Mouse (Mus musculus) frontal cortex, postnatal 36 days (tissue): ENCODE results near the gene Chtf18.

Experiments
- DNase-seq, 2 experiments: peaks; one replicate each; pipeline ENCODE4 v3.0.0; 2022; ENCODE audit warnings: low spot score in 2 of 2

The Chtf18 gene

DNA sequence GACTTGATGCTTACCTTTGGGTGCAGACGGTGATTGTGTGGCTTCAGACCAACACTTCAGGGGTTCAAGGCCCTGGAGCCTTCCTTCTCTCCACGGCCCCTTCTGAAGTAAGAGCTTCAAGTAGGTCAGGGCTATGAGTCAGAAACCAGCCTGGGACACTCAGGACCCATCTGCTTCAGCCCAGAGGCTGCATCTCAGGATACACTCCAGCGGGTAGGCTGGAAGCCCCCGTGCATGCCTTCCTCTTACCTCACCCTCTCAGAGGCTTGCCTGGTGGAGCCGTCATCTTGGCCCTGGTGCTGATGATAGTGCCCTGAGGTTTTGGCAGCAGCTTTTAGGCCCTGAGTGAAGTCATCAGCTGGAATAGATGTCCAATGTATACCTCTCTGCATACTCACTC lies 8.0 kb upstream of the Chtf18 start:
- no peak for DNase-seq

DNA sequence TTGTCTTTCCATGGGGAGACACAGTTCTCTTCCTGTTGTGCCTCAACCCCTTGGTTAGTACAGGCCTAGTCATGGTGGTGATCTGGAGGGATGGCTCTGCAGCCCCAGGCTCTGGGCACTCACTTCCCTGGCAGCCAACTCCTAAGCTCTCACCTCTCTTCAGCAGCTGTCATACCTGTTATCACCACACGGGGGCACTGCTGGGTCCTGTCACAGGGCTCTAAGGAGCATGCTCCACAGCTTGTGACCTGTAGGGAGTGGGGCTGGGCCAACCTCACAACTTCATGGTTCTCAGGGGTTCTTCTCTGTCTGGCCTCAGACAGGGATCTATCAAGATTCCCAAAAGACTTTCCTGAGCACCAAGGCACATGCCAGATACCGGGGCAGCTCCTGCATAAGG lies 4.9 kb upstream of the Chtf18 start:
- peak; percentile 83 to 90 for DNase-seq

DNA sequence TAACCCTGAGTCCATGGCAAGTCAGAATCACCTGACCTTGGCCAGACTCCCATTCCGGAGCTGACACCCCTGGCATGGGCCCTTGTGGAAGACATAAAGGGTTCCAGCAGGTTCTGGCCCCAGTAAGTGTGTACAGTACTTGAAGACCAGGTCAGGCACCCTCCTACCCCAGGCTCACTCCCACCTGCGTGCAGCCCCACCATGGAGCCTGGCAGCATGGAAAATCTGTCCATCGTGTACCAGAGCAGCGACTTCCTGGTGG lies 721 bp upstream of the Chtf18 start:
- DNase-seq: no peak

DNA sequence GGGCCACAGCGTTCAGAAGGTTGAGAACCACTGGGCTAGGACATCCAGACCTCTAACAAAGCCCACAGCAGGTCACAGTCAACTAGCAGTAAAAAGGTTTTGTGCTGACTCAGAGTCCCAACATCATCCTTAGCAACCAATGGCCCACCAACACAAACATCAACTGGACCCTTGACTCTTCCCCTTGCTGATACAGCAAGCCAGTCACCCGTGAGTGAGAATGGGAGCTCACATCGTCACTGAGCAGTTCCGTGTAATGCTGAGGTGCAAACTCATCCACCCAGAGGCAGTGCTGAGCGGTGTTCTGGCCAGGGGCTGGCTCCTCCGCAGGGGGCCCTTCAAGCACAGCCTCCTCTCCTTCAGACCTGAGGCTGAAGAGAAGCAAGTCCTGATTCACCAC lies 2.0 kb downstream of the Chtf18 start:
- no peak for DNase-seq

DNA sequence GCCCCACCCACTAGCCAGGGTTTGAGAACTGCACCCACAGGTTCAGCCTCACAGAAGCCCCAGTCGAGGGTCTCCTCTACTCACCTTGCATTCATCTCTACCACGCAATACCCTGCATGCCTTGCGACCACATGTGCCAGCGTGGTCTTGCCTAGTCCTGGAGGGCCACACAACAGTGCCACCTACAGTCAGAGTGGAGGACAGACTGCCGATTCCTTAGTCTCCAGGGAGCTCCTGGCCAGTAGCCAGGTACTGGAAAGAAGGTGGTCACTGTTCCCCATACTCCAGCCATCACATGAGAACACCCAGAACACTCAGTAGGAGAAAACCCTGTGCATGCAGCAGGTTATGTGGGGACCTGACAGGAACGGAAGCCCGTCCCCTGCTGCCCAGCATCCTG lies 3.3 kb downstream of the Chtf18 start:
- no peak for DNase-seq

DNA sequence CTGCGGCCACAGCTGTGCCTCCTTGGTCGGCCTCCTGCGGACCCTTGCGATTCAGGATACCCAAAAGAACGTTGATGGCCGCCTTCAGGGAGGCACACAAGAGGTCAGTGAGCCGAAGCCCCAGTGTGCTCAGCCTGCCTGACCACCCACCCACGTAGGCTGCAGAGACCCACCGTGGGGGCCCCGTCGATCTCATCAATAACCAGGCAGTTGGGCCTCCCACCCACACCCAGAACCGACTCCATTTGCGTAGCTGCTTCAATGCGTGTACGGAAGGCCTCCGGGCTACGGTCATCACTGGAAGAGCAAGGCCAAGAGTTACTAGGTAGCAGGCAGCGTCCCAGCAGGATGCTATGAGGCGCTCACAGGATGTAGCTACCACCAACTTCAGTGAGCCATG lies 3.7 kb downstream of the Chtf18 start:
- DNase-seq: no peak

DNA sequence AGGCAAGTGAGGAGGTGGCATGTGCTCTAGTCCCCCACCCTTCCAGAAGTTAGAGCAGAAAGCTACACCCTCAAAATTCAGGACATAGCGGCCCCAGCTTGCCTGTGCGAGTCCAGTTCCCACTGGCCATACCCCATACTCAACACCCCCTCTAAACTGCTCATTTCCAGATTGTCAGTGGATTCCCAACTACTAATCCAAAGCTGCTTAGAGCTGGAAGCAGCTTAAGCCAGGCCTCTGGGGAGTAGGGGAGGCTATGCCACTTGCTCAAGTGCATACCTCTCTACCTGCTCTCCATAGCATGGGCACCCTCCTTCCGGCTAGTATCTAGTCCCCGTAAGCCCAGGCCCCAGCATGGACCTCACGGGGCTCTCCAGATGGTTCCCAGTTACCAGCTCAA lies 5.7 kb downstream of the Chtf18 start:
- no peak for DNase-seq

DNA sequence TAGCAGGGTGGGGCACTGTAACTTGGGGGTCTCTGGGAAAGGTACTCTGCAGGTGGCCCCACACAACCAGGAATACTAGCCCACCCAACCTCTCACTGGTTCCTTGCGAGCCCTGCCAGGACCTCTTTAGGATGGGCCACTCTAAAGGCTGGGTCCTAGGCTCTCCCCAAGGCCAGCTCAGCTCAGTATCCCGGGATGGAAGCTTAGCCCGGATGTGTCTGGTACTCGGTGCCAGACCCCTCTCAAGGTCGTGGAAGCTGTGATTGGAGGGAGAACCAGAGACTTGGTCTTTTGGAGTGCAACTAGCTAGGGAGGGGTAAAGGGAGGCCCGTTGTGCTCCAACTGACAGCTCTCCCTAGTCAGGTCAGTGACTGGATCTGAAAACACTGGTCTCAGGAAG lies 9.5 kb downstream of the Chtf18 start:
- DNase-seq: no peak

DNA sequence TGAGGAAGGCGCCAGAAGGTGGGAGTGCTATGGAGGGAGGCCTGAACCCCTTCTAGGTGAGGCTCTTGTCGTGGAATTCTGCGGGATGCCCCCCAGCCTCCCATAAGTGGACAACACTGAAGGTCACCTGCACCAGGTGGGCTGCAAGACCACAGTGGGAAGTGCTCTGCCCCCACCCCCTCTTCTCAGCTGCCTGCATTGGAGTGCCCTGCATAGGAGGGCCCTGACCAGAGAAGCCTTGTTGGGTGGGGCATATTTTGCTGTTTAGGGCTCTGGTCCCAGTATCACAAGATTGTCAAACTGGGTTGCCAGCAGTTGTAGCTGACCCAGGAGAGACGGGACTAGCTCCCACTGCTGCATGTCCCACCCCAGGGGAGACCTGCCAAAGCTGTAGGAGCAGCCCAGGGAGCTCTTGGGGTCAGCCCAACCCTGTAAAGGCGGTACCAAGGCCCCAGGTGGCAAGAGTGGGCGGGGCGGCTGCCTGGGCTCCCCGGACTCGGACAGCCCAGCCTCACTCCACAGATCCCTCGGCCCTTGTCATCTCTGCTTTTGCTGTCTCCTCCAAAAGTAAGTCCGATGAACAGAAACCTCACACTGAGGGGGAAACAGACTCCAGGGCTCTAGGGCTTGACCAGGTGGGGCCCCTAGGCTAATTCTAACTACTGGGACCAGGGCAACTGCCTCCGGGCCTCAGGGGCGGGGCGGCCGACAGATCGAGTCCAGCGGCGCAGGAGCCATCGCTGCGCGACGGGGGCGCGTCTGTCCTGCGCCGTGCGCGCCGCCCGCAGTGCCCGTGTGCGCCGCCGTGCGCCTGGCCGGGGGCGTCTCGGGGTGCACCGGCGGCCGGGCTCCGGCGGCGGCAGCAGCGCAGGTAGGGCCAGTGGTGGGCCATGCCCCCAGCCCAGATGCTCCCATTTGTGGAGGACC lies 10.2 kb downstream of the Chtf18 start, which contains the start of gene Gng13:
Gene Gng13, plus strand, starts transcription at position 461 of the 927 bp plus-strand sequence.
- peak; percentile 43 to 55 for DNase-seq

DNA sequence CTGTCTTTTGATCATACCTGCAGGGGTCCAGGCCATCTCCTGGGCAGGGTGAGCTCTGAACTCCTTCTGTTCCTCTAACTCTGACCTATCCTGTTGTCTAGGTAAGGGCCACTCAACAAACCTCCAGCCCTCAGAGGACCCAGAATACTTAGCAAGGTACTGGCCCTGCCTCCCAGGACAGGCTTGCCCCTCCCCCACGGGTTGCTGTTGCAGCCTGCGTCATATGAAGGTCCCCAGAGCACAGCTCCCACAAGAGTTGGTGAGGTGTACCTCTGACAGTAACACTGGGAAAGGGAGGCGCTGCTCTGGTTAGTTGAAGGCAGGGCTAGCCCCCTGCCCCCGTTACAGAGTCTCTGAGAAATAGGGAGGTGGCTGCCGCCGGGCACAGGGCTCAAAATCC lies 11.1 kb downstream of the Chtf18 start:
- no peak for DNase-seq

DNA sequence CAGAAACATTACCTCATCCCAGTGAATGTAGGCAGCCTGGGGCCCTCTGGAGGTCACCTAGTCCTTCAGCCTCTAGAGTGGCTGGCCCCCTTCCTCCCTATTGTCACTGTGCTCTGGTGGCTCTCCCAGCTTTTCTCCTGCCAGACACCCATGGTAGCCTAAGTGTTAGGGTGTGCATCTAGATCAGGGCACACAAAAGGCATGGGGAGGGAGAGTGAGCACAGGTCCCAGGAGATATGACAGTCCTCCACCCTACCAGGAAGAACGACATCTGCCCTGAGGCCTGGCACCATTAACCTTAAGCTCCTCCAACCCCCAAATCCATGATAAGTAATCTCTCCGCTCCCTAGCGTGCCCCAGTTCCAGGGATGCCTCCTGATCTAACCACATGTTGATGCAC lies 11.6 kb downstream of the Chtf18 start:
- no peak for DNase-seq

DNA sequence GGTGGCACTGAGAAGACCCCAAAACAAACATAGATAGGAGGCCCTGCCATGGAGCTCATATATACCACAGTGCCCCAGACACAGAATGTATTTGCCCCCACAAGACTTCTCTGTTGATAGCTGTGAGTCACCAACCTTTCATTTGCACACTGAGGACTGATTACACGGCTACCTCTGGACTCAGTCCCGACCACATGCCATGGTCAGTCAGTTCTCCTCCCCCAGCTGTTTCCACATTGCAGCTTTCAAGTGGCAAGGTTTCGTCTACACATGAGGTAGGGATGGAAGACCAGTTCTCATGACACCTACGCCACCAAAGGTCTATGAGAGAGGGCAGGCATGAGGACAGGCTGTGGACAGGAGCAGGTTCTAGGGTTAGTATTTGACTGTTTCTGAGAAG lies 16.1 kb downstream of the Chtf18 start:
- DNase-seq: no peak

DNA sequence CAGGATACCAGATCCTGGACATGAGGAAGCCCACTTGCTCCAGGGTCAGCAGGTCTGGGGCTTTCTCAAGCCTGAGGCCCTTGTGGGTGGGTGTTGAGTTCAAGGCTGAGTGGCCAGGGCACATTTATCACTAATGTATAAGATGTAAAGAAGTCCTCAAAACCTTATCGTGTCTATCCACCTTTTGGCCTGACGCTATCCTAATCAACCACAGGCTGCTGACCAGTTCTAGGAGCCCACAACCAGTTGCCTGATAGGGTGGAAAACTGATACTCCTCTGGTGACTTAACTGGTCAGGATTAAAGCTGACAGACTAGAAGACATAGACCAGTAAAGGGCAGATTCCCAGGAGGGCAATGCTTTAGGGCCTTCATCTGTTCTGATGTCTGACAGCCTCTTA lies 17.2 kb downstream of the Chtf18 start:
- no peak for DNase-seq

DNA sequence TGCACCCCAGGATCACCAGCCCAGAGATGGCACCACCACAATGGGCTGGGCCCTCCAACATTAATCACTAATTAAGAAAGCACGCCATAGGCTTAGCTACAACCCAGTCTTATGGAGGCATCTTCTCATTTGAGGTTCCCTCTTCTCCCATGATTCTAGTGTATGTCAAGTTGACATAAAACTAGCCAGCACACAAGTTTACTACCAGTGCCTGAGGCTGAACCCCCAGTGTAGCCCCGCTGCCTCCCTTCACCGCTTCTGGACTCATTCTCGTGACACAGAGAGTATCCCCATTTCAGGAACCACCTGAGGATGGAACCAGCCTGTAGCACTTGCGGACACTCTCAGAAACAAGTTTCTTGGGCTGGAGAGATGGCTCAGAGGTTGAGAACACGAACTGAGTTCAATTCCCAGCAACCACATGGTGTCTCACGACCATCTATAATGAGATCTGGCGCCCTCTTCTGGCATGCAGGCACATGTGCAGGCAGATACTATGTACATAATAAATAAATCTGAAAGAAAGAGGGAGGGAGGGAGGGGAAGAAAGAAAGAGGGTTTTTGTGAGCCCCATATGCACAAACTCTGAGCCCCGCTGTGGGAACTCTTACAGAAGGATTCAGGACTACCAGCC lies 26.2 kb downstream of the Chtf18 start:
- DNase-seq: no peak

DNA sequence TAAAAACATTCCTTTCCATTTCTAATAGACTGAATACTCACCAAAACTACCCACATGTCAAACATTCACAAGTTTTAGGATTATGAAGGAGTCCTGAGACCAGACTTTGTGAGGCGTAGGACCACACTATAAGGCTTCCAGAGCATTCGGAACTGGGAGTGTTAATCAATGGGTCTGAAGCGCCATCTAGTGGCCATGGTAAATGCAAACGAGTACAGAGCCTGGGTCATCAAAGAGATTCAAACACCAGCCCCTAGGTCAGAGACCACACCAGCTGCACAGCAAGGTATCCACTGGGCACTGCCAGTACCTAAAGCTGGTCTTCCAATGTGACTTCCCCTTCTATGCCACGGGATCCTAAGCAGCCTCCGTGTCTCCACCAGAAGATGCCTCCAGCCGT lies 28.8 kb downstream of the Chtf18 start:
- peak; percentile 79 to 86 for DNase-seq

DNA sequence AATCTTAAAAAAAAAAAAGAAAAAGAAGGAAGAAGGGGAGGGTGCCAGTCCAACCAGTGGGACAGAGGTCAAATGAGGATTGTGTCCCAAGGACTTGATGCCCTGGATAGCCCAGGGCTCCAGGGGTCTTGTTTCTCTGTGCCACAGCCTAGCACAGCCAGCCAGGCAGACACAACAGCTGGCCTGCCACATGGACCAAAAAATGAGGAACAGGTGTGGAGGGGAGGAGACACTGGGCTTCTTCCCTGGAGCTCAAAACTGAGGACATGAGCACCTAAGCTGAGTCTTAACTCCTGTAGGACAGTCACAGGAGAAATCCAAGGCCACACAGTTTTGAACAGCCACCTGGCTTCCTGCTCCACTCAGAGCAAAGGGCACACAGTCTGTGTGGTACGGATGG lies 31.0 kb downstream of the Chtf18 start:
- no peak for DNase-seq

DNA sequence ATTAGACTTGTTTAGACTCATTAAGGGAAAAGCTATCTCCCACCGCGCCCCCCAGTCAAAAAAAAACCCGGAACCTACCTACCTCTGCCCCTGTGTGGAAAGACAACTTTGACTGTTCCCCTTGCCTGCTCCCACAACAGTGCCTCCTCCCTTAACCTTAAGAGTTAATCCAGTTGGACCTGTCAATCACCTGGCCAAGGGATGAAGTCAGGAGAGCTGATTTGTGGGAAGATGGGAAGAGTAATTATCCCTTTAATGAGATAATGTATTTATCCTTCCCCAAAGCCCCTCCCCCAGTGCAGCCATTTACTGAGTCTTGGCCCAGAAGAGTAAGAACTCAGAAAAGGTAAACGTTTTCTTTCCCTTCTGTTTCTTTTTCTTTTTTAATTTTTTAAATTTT lies 38.3 kb downstream of the Chtf18 start:
- no peak for DNase-seq

DNA sequence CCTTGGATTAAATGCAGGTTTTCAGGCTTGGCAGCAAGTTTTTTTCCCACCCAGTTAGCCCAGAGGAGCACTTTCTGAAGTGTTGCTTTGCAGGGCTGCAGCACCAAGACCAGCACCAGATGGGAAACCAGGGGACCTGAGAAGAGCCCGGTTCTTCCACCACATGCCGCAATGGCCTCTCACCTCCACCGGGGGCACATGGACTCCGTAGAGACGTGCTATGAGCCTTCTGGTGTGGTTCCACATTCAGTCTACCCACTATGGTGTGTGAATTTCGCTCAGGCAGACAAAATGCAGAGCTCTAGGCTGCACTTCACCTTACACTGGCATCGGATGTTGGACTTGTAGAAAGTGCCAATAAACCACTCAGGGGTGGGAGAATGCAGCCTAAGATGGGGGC lies 40.9 kb downstream of the Chtf18 start:
- DNase-seq: no peak

DNA sequence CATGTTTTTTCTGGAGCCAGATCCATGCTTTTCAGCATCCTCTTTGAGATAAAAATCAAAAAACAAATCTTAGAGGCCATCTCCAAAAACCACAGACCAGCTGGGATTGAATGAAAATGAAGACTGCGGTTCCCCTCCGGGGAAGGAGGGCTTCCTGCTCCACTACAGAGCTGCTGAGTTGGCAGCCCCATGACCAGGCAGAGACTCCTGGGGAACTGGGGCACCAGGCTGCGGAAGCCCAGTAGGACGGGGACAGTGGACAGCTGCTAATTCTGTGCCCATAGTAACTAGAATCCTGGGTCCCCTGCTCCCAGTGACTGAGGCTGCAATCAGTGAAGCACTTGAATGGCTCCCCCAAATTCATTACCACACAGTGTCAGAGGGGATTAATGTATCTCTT lies 45.6 kb downstream of the Chtf18 start:
- no peak for DNase-seq

DNA sequence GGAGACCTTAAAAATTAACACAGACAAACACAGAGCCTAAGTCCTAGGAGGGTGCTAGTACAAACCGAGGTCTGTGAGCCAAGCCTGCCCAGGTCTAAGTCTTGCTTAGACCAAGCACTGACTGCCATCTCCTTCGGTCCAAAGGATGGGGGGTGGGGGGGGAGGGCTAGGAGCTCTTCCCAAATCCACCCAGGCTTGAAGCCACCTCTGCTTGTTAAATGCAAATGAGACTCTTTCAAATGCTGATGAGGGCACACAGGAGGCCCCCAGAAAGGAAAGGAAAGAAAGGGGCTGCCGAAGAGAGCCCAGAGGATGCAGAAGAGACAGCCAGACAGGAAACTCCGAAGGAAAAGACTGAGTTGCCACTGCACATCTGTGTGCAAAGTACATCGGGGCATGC lies 47.4 kb downstream of the Chtf18 start:
- DNase-seq: no peak

DNA sequence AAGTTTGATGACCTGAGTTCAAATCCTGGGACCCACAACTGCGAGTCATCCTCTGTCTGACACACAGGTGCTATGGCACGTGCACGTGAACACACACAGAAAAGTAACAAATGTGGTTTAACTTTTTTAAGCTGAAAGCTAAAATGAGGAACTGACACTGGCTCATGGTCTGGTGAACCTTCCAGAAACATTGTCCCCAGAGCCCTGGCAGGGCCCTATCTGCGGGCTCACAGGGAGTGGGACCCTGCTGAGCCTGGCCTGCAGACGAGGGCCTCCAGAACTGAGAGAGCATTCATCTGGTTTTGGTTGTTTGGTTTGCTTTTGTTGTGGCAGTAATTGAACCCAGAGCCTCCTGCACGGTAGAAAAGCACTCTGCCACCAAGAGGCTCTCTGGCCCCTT lies 49.2 kb downstream of the Chtf18 start:
- DNase-seq: no peak

DNA sequence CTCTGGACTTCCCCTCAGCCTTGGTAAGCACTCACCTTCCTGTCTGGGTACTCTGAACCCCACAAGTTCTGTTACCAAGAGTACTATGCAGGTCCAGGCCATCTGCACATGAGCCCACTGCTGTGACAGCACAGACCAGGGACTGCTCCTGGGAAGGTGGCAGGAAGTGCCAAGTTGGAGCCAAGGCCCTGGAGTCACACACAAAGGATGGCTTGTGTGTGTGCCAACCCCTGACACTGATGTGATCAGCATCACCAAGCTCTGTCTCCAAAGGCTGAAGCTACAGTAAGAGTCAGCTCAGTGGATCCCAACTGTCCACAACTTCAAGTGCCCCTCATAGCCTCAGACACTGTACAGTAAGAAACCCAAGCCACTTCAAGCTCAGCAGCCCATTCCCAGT lies 54.2 kb downstream of the Chtf18 start:
- no peak for DNase-seq
